Mouse (Mus musculus) lung, embryonic 16.5 days (tissue): ENCODE measurements at regions not wholly inside any gene's neighbourhood (a gene's known extent, or its start where the extent isn't known, plus 50 kb on each side); places are given as distances from the start of the nearest gene placed in this dataset.
A peak's percentile ranks its signal among the peaks of the same experiment; 100 is the strongest.

Experiments
- ATAC-seq: fragments of 200-750 bp; cut with Nextera tagmentation; 2 replicates; pipeline ENCODE4 v1.8.0; 2017; ENCODE audit warnings: low read depth, mild to moderate bottlenecking, moderate library complexity
- H3K27ac ChIP-seq: fragments of 300-500 bp; sonication (generic); 2 replicates; pipeline ENCODE4 v1.5.1; 2014; ENCODE audit warnings: mild to moderate bottlenecking, control low read depth, low read length
- H3K27me3 ChIP-seq: fragments of 300-500 bp; sonication (generic); 2 replicates; pipeline ENCODE4 v1.6.1; 2014; ENCODE audit warnings: low read depth, low read length, mixed read lengths; ENCODE audit not compliant: control insufficient read depth, insufficient read depth
- H3K36me3 ChIP-seq: fragments of 300-500 bp; sonication (generic); 2 replicates; pipeline ENCODE4 v1.6.1; 2014; ENCODE audit warnings: low read length; ENCODE audit not compliant: control insufficient read depth, insufficient read depth
- H3K4me1 ChIP-seq: fragments of 300-500 bp; sonication (generic); replicated peaks from 2 replicates; pipeline ENCODE4 v1.6.1; 2014; ENCODE audit warnings: low read length, mixed read lengths; ENCODE audit not compliant: control insufficient read depth, insufficient read depth
- H3K4me2 ChIP-seq: fragments of 300-500 bp; sonication (generic); 2 replicates; pipeline ENCODE4 v1.6.1; 2014; ENCODE audit warnings: low read depth, low read length, control low read depth
- H3K4me3 ChIP-seq: fragments of 300-500 bp; sonication (generic); 2 replicates; pipeline ENCODE4 v1.5.1; 2014; ENCODE audit warnings: mild to moderate bottlenecking, low read length, control low read depth
- H3K9ac ChIP-seq: fragments of 300-500 bp; sonication (generic); 2 replicates; pipeline ENCODE4 v1.6.1; 2014; ENCODE audit warnings: low read length, control low read depth
- H3K9me3 ChIP-seq: fragments of 300-500 bp; sonication (generic); 2 replicates; pipeline ENCODE4 v1.6.1; 2016; ENCODE audit warnings: low read length; ENCODE audit not compliant: control insufficient read depth
- WGBS: fragments of 180-500 bp; shearing (Covaris S2); extraction: QIAGEN DNeasy Blood & Tissue Kit; methylation state at CpG from one replicate; pipeline ENCODE4 v1.1.7; 2014; 5-methylcytosine and 5-hydroxymethylcytosine counted together

- H3K36me3 ChIP-seq: no peaks in the 10 kb centered on the region
- no peak for ATAC-seq
- no peaks in the 10 kb centered on the region for H3K9me3 ChIP-seq
- no peaks in the 10 kb centered on the region for H3K27me3 ChIP-seq
- no peak overlapping the region for H3K27ac ChIP-seq
- H3K4me1 ChIP-seq: no peaks in the 10 kb centered on the region
- no peak overlapping the region for H3K4me2 ChIP-seq
- no peak overlapping the region for H3K4me3 ChIP-seq
- WGBS: 59% methylated on average over 2 of the region's 2 CpGs
- H3K9ac ChIP-seq: no peak overlapping the region
Observed at GRCm38 (mm10) chr15:25468478-25468877, 54.9 kb upstream of the Basp1 start.

GRCm38 (mm10) chr15:25469185-25469845 is 55.8 kb upstream of the Basp1 start:
- Histone ChIP-seq H3K9me3 (no peaks in the 10 kb centered on the region), H3K27ac (no peak overlapping the region), H3K4me2 (peak overlapping the region; percentile 22; the same call in 1 of the 2 replicates), H3K9ac (no peak overlapping the region), H3K4me1 (no peaks in the 10 kb centered on the region), H3K4me3 (no peak overlapping the region), H3K36me3 (no peaks in the 10 kb centered on the region), H3K27me3 (no peaks in the 10 kb centered on the region)
- 47% methylated on average over 16 of the region's 16 CpGs for WGBS
- peak; percentile 52 for ATAC-seq

- Histone ChIP-seq H3K4me3 (no peak overlapping the region), H3K9ac (no peak overlapping the region), H3K9me3 (no peaks in the 10 kb centered on the region), H3K4me2 (no peak overlapping the region), H3K4me1 (no peaks in the 10 kb centered on the region), H3K27me3 (no peaks in the 10 kb centered on the region), H3K36me3 (no peaks in the 10 kb centered on the region), H3K27ac (no peak overlapping the region)
- 88% methylated on average over 5 of the region's 5 CpGs for WGBS
- no peak for ATAC-seq
Observed at GRCm38 (mm10) chr15:25471331-25471730, 57.8 kb upstream of the Basp1 start.

- H3K9me3 ChIP-seq: no peaks in the 10 kb centered on the region
- WGBS: 79% methylated on average over 3 of the region's 3 CpGs
- H3K4me2 ChIP-seq: no peak overlapping the region
- no peaks in the 10 kb centered on the region for H3K27me3 ChIP-seq
- no peak overlapping the region for H3K9ac ChIP-seq
- H3K27ac ChIP-seq: no peak overlapping the region
- H3K36me3 ChIP-seq: no peaks in the 10 kb centered on the region
- H3K4me1 ChIP-seq: no peaks in the 10 kb centered on the region
- no peak overlapping the region for H3K4me3 ChIP-seq
- no peak for ATAC-seq
Observed at GRCm38 (mm10) chr15:25473201-25473710, 59.7 kb upstream of the Basp1 start.

- Histone ChIP-seq H3K9ac (no peak overlapping the region), H3K36me3 (no peaks in the 10 kb centered on the region), H3K27me3 (no peaks in the 10 kb centered on the region), H3K4me2 (no peak overlapping the region), H3K27ac (no peak overlapping the region), H3K9me3 (no peaks in the 10 kb centered on the region), H3K4me1 (no peaks in the 10 kb centered on the region), H3K4me3 (no peak overlapping the region)
- no peak for ATAC-seq
- 89% methylated on average over 3 of the region's 3 CpGs for WGBS
Observed at GRCm38 (mm10) chr15:25474096-25474495, 60.5 kb upstream of the Basp1 start.

- peak; percentile 42; the same call in 1 of the 2 replicates for ATAC-seq
- Histone ChIP-seq H3K36me3 (no peaks in the 10 kb centered on the region), H3K27ac (no peak overlapping the region), H3K9ac (no peak overlapping the region), H3K4me2 (no peak overlapping the region), H3K27me3 (no peaks in the 10 kb centered on the region), H3K9me3 (no peaks in the 10 kb centered on the region), H3K4me1 (no peaks in the 10 kb centered on the region), H3K4me3 (no peak overlapping the region)
- 64% methylated on average over 3 of the region's 3 CpGs for WGBS
Observed at GRCm38 (mm10) chr15:25482586-25482985, 69.0 kb upstream of the Basp1 start.

- Histone ChIP-seq H3K4me1 (peaks cover 2% of the 10 kb centered on the region; the same call in 1 of the 2 replicates), H3K36me3 (no peaks in the 10 kb centered on the region), H3K27ac (no peak overlapping the region), H3K27me3 (no peaks in the 10 kb centered on the region), H3K4me2 (no peak overlapping the region), H3K4me3 (no peak overlapping the region), H3K9ac (no peak overlapping the region), H3K9me3 (no peaks in the 10 kb centered on the region)
- ATAC-seq: no peak
- WGBS: 61% methylated on average over 9 of the region's 9 CpGs
Observed at GRCm38 (mm10) chr15:25485372-25485771, 71.8 kb upstream of the Basp1 start.

GRCm38 (mm10) chr15:25486158-25486557 is 72.6 kb upstream of the Basp1 start:
- no peaks in the 10 kb centered on the region for H3K27me3 ChIP-seq
- no peak overlapping the region for H3K27ac ChIP-seq
- no peak overlapping the region for H3K9ac ChIP-seq
- peak; percentile 59 for ATAC-seq
- 72% methylated on average over 7 of the region's 7 CpGs for WGBS
- H3K36me3 ChIP-seq: no peaks in the 10 kb centered on the region
- no peaks in the 10 kb centered on the region for H3K9me3 ChIP-seq
- no peak overlapping the region for H3K4me2 ChIP-seq
- H3K4me1 ChIP-seq: peaks cover 2% of the 10 kb centered on the region; the same call in 1 of the 2 replicates
- no peak overlapping the region for H3K4me3 ChIP-seq

- Histone ChIP-seq H3K36me3 (no peaks in the 10 kb centered on the region), H3K4me1 (peaks cover 2% of the 10 kb centered on the region; the same call in 1 of the 2 replicates), H3K9ac (no peak overlapping the region), H3K4me2 (no peak overlapping the region), H3K27me3 (no peaks in the 10 kb centered on the region), H3K27ac (peak overlapping the region; percentile 47), H3K4me3 (no peak overlapping the region), H3K9me3 (no peaks in the 10 kb centered on the region)
- peak; percentile 77 for ATAC-seq
- 34% methylated on average over 6 of the region's 6 CpGs for WGBS
Observed at GRCm38 (mm10) chr15:25489804-25490203, 76.2 kb upstream of the Basp1 start.
